Mouse (Mus musculus): ENCODE results near the gene Ankrd13a. TPM values are rescaled to one million over a fixed set of nuclear protein-coding genes. Genes with fewer than 3 reads are reported as not detected.
A peak's percentile ranks its signal among the peaks of the same experiment; 100 is the strongest.

Ankrd13a gene
- polyA plus RNA-seq (2014; fragmentation: Nextera tagmentation; extraction: Ambion mirVana), result 49.4 and 54.2 TPM in 2 replicates

- Histone ChIP-seq H3K9ac (ENCODE audit: low read length) (peak within 1 kb of the TSS; percentile 91), H3K27me3 (ENCODE audit: control insufficient read depth, insufficient read depth, low read length) (no peaks in the 10 kb centered on the region), H3K4me3 (ENCODE audit: low read depth, low read length) (peak within 1 kb of the TSS; percentile 94), H3K36me3 (ENCODE audit: control insufficient read depth, insufficient read depth, low read length) (no peaks in the 10 kb centered on the region), H3K27ac (replicated peaks; ENCODE audit: low read depth, low read length) (peak within 1 kb of the TSS; percentile 91), H3K9me3 (ENCODE audit: control insufficient read depth, low read length) (no peaks in the 10 kb centered on the region), H3K4me2 (ENCODE audit: low read depth, severe bottlenecking) (peak within 1 kb of the TSS; percentile 65), H3K4me1 (ENCODE audit: control insufficient read depth, insufficient read depth, low read length) (no peaks in the 10 kb centered on the region)
- ATAC-seq (ENCODE audit: insufficient number of reproducible peaks, low FRiP score, low TSS enrichment, low read depth) (peak; percentile 82), DNase-seq (ENCODE audit: low spot score) (peak; percentile 92)
- WGBS, result under 1% methylated on average over 68 of the region's 73 CpGs
Observed at GRCm38 (mm10) chr5:114774403-114775051, at the start of gene Ankrd13a. Ankrd13a (plus strand) TSS chr5:114774677.

GRCm38 (mm10) chr5:114728160-114728559 is 46.3 kb upstream of the Ankrd13a start:
- no peak overlapping the region for H3K27ac ChIP-seq (replicated peaks; ENCODE audit: low read depth, low read length)
- DNase-seq (ENCODE audit: low spot score), result no peak
- no peak overlapping the region for H3K4me3 ChIP-seq (ENCODE audit: low read depth, low read length)
- H3K4me1 ChIP-seq (ENCODE audit: control insufficient read depth, insufficient read depth, low read length), result no peaks in the 10 kb centered on the region; the same call in 1 of the 2 replicates
- no peak overlapping the region for H3K4me2 ChIP-seq (ENCODE audit: low read depth, severe bottlenecking)
- 89% methylated on average over 10 of the region's 10 CpGs for WGBS
- no peak overlapping the region for H3K9ac ChIP-seq (ENCODE audit: low read length)
- ATAC-seq (ENCODE audit: insufficient number of reproducible peaks, low FRiP score, low TSS enrichment, low read depth), result no peak
- no peaks in the 10 kb centered on the region for H3K27me3 ChIP-seq (ENCODE audit: control insufficient read depth, insufficient read depth, low read length)
- H3K9me3 ChIP-seq (ENCODE audit: control insufficient read depth, low read length), result no peaks in the 10 kb centered on the region
- peaks cover 8% of the 10 kb centered on the region for H3K36me3 ChIP-seq (ENCODE audit: control insufficient read depth, insufficient read depth, low read length)

- Histone ChIP-seq H3K27me3 (ENCODE audit: control insufficient read depth, insufficient read depth, low read length) (no peaks in the 10 kb centered on the region), H3K9ac (ENCODE audit: low read length) (no peak overlapping the region), H3K4me2 (ENCODE audit: low read depth, severe bottlenecking) (no peak overlapping the region), H3K27ac (replicated peaks; ENCODE audit: low read depth, low read length) (0 out of 2 replicates have a peak overlapping the region, but pooled peaks have one; percentile 52), H3K4me1 (ENCODE audit: control insufficient read depth, insufficient read depth, low read length) (no peaks in the 10 kb centered on the region; the same call in 1 of the 2 replicates), H3K36me3 (ENCODE audit: control insufficient read depth, insufficient read depth, low read length) (peaks cover 13% of the 10 kb centered on the region), H3K4me3 (ENCODE audit: low read depth, low read length) (no peak overlapping the region), H3K9me3 (ENCODE audit: control insufficient read depth, low read length) (no peaks in the 10 kb centered on the region)
- WGBS, result 47% methylated on average over 10 of the region's 10 CpGs
- DNase-seq (ENCODE audit: low spot score), result peak; percentile 55
- peak; percentile 76; the same call in 1 of the 2 replicates for ATAC-seq (ENCODE audit: insufficient number of reproducible peaks, low FRiP score, low TSS enrichment, low read depth)
Observed at GRCm38 (mm10) chr5:114730129-114730528, 44.3 kb upstream of the Ankrd13a start.

DNA sequence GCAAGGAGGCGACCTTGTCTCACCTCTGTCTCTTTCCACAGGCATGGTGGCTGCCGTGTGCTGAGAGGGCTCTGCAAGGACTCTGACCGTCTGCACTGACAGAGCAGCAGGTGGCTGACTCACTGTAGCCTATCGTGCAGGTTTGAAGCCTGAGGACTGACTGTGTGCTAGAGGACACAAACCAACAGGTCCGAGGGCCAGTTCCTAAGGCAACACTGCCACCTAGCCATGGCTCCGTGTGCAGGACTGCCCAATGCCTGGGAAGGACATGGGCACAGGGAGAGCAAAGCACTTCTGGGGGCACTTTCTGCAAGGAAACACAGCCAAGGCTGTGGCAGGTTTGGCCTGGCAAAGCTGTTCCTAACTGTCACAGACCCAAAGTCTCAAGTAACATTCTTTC is 43.0 kb upstream of the Ankrd13a start:
- H3K27ac ChIP-seq (replicated peaks; ENCODE audit: low read depth, low read length), result no peak overlapping the region
- H3K4me1 ChIP-seq (ENCODE audit: control insufficient read depth, insufficient read depth, low read length), result no peaks in the 10 kb centered on the region; the same call in 1 of the 2 replicates
- no peak overlapping the region for H3K9ac ChIP-seq (ENCODE audit: low read length)
- no peak overlapping the region for H3K4me3 ChIP-seq (ENCODE audit: low read depth, low read length)
- no peak overlapping the region for H3K4me2 ChIP-seq (ENCODE audit: low read depth, severe bottlenecking)
- H3K9me3 ChIP-seq (ENCODE audit: control insufficient read depth, low read length), result no peaks in the 10 kb centered on the region
- no peak for ATAC-seq (ENCODE audit: insufficient number of reproducible peaks, low FRiP score, low TSS enrichment, low read depth)
- whole genome bisulfite sequencing, result 73% methylated on average over 6 of the region's 6 CpGs
- H3K36me3 ChIP-seq (ENCODE audit: control insufficient read depth, insufficient read depth, low read length), result peaks cover 15% of the 10 kb centered on the region
- no peaks in the 10 kb centered on the region for H3K27me3 ChIP-seq (ENCODE audit: control insufficient read depth, insufficient read depth, low read length)
- DNase-seq (ENCODE audit: low spot score), result no peak

- ATAC-seq (ENCODE audit: insufficient number of reproducible peaks, low FRiP score, low TSS enrichment, low read depth) (no peak), DNase-seq (ENCODE audit: low spot score) (no peak)
- H3K27me3 ChIP-seq (ENCODE audit: control insufficient read depth, insufficient read depth, low read length), result no peaks in the 10 kb centered on the region
- H3K4me3 ChIP-seq (ENCODE audit: low read depth, low read length), result no peak overlapping the region
- H3K4me1 ChIP-seq (ENCODE audit: control insufficient read depth, insufficient read depth, low read length), result no peaks in the 10 kb centered on the region; the same call in 1 of the 2 replicates
- peaks cover 19% of the 10 kb centered on the region for H3K36me3 ChIP-seq (ENCODE audit: control insufficient read depth, insufficient read depth, low read length)
- no peak overlapping the region for H3K9ac ChIP-seq (ENCODE audit: low read length)
- no peak overlapping the region for H3K27ac ChIP-seq (replicated peaks; ENCODE audit: low read depth, low read length)
- no peak overlapping the region for H3K4me2 ChIP-seq (ENCODE audit: low read depth, severe bottlenecking)
- no peaks in the 10 kb centered on the region for H3K9me3 ChIP-seq (ENCODE audit: control insufficient read depth, low read length)
- 88% methylated on average over 15 of the region's 15 CpGs for WGBS
Observed at GRCm38 (mm10) chr5:114731969-114732368, 42.5 kb upstream of the Ankrd13a start.

GRCm38 (mm10) chr5:114733606-114734005 is 40.9 kb upstream of the Ankrd13a start:
- H3K4me2 ChIP-seq (ENCODE audit: low read depth, severe bottlenecking), result no peak overlapping the region
- WGBS, result 92% methylated on average over 15 of the region's 15 CpGs
- ATAC-seq (ENCODE audit: insufficient number of reproducible peaks, low FRiP score, low TSS enrichment, low read depth), result no peak
- DNase-seq (ENCODE audit: low spot score), result no peak
- H3K27ac ChIP-seq (replicated peaks; ENCODE audit: low read depth, low read length), result no peak overlapping the region
- no peak overlapping the region for H3K9ac ChIP-seq (ENCODE audit: low read length)
- H3K4me1 ChIP-seq (ENCODE audit: control insufficient read depth, insufficient read depth, low read length), result no peaks in the 10 kb centered on the region; the same call in 1 of the 2 replicates
- no peak overlapping the region for H3K4me3 ChIP-seq (ENCODE audit: low read depth, low read length)
- H3K27me3 ChIP-seq (ENCODE audit: control insufficient read depth, insufficient read depth, low read length), result no peaks in the 10 kb centered on the region
- H3K9me3 ChIP-seq (ENCODE audit: control insufficient read depth, low read length), result no peaks in the 10 kb centered on the region
- H3K36me3 ChIP-seq (ENCODE audit: control insufficient read depth, insufficient read depth, low read length), result peaks cover 25% of the 10 kb centered on the region

DNA sequence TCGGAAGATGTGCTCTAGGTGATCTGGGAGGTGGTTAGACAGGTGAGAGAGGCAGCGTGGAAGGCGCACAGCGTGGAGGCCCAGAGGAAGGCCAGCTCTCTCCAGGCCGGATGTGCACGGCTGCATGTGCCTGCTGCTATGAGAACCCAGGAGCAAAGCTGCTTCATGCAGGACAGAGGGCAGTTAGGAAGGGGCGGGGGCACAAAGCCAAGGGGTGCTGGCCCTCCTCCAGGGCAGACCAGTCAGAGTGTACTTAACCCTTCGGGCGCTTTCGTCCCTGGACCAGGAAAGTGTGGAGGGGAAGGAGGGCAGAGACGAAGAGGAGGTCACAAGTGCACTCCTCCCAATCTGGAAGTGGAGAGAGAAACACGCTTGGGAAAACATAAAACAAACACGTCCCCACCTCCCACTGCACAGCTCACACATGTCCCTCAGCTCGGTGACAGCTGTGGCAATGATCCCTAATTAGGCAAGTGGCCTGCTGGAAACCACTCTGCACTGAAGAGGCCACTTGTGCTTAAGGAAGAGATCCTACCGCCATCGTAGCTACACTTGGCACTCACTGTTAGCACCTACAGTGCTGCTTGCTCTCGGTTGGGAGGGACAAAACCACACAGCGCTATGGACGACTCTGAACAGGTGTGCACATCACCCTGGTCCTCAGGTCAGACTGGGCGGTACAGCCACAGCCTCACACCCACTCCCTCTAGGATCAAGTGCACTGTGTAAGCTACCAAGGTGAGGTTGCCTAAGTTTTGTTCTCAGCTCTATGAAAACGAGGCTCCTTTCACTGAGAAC is 37.2 kb upstream of the Ankrd13a start:
- Histone ChIP-seq H3K27ac (replicated peaks; ENCODE audit: low read depth, low read length) (no peak overlapping the region), H3K27me3 (ENCODE audit: control insufficient read depth, insufficient read depth, low read length) (no peaks in the 10 kb centered on the region), H3K9ac (ENCODE audit: low read length) (no peak overlapping the region), H3K9me3 (ENCODE audit: control insufficient read depth, low read length) (no peaks in the 10 kb centered on the region), H3K4me1 (ENCODE audit: control insufficient read depth, insufficient read depth, low read length) (no peaks in the 10 kb centered on the region), H3K36me3 (ENCODE audit: control insufficient read depth, insufficient read depth, low read length) (peaks cover 31% of the 10 kb centered on the region), H3K4me2 (ENCODE audit: low read depth, severe bottlenecking) (no peak overlapping the region), H3K4me3 (ENCODE audit: low read depth, low read length) (no peak overlapping the region)
- 89% methylated on average over 21 of the region's 21 CpGs for WGBS
- DNase-seq (ENCODE audit: low spot score) (no peak), ATAC-seq (ENCODE audit: insufficient number of reproducible peaks, low FRiP score, low TSS enrichment, low read depth) (no peak)

DNA sequence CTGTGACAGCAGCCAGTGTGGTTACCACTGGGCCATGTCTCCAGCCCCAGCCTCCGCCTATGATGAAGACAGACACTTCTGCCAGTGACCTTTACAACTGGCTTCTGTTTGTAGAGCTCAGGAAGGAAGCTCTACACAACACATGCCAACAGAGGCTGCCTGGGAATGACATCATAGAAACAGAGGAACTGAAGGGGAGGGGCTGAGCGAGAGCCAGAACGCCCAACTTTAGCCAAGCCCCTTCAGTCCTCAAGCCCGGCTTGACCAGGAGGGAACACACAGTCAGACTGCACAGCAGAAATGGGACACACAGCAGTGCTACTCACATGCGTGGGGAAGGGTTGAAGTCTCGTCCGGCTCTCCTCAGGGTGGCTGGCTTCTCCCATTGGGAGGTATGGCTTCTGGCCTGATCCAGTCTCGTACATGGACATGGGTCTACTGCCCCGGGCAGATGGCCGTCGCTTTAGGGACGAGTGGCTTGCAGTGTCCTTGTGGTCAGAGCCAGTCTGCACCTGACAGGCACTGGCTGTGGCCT is 35.7 kb upstream of the Ankrd13a start:
- H3K4me3 ChIP-seq (ENCODE audit: low read depth, low read length), result no peak overlapping the region
- H3K36me3 ChIP-seq (ENCODE audit: control insufficient read depth, insufficient read depth, low read length), result peaks cover 28% of the 10 kb centered on the region
- H3K27me3 ChIP-seq (ENCODE audit: control insufficient read depth, insufficient read depth, low read length), result no peaks in the 10 kb centered on the region
- no peak overlapping the region for H3K9ac ChIP-seq (ENCODE audit: low read length)
- ATAC-seq (ENCODE audit: insufficient number of reproducible peaks, low FRiP score, low TSS enrichment, low read depth) (no peak), DNase-seq (ENCODE audit: low spot score) (no peak)
- no peaks in the 10 kb centered on the region for H3K9me3 ChIP-seq (ENCODE audit: control insufficient read depth, low read length)
- H3K4me1 ChIP-seq (ENCODE audit: control insufficient read depth, insufficient read depth, low read length), result no peaks in the 10 kb centered on the region
- WGBS, result 91% methylated on average over 12 of the region's 12 CpGs
- H3K27ac ChIP-seq (replicated peaks; ENCODE audit: low read depth, low read length), result no peak overlapping the region
- H3K4me2 ChIP-seq (ENCODE audit: low read depth, severe bottlenecking), result no peak overlapping the region
